Mouse (Mus musculus) CD4-positive naive resting alpha-beta T cell, adult 57 days (primary cell): Measurements from ENCODE around the gene Sit1. TPM values are rescaled to one million over a fixed set of nuclear protein-coding genes. Genes with fewer than 3 reads are reported as not detected.

Experiments
- total RNA-seq: library from RNA; stranded (reverse); gene quantifications from one replicate; pipeline ENCODE4 v1.2.4, GENCODE M21; 2023

Sit1 gene
- 77.8 TPM for total RNA-seq

DNA sequence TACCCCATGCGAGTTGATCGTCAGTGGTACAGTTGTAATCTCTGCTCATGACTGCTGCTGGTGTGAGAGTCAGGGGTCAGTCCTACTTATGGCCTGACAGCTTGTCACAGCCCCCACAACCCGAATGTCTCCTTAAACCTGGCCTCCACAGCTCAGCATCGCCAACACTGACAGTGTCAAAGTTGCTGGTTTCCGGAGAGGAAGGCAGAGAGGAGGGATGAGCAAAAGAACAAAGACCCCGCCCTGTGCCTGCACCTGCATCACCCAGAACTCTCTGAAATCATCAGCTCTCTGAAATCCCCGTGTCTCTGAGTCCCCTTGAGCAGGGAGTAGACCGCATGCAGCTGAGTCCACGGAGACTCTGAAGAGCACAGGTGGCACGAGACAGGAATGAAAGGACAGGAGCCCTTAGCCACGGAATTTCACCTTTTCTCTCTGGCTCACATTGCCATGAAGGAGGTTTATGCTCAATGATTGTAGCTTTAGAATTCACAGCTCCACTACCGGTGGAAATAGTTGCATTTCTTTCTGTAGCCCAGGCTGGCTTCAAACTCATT is at the start of gene Sit1:
Gene Sit1, minus strand, starts transcription at position 200 of the 557 bp plus-strand sequence.

GRCm38 (mm10) chr4:43506536-43507185 is 23.1 kb upstream of the Sit1 start, which contains the start of gene Car9:
Gene Car9 (plus strand): TSS chr4:43506966.

GRCm38 (mm10) chr4:43499407-43500333 is 16.1 kb upstream of the Sit1 start, which contains the start of gene Arhgef39:
Gene Arhgef39 (minus strand): TSS chr4:43499695.

GRCm38 (mm10) chr4:43492821-43493185 is 9.3 kb upstream of the Sit1 start, which contains the start of gene Ccdc107:
Gene Ccdc107 (plus strand): TSS chr4:43492900.

DNA sequence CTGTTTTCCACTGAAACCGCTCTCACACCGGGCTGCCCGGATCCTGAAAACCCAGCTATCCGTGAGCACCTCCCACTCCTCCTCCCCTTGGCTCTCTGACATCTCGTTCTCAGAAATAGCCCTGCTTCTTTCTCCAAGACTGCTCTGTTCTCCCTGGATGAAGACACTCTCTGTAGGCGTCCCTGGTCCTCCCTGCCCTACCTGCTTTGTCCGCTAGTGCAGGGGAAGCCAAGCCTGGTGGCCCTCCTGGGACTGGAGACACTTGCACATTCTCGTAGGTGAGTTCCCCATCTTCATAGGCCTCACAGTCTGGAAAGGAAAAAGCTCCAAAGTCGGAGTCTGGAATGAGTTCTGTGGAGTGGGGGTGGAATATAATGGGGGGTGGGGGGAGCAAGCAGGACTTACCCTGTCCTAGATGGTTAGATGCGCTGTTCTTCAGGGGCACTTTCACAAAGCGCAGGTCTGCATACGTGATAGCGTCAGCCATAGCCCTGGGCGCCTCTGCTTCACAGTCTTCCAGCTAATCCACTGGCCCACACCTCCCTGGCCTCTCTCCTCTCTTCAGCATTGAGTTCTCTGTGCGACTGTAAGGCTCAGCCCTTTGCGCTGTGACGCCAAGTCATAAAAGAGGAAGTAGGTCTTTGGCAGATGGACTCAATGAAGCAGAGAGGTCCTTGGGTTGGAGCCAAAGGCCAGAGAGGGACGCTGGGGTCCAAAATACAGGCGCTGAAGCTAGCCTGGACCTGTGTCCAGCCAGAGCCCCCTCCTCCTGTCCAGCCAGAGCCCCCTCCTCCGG is 29.3 kb downstream of the Sit1 start, which contains the start of gene Cd72:
Gene Cd72, minus strand, starts transcription at position 588 of the 796 bp plus-strand sequence.

DNA sequence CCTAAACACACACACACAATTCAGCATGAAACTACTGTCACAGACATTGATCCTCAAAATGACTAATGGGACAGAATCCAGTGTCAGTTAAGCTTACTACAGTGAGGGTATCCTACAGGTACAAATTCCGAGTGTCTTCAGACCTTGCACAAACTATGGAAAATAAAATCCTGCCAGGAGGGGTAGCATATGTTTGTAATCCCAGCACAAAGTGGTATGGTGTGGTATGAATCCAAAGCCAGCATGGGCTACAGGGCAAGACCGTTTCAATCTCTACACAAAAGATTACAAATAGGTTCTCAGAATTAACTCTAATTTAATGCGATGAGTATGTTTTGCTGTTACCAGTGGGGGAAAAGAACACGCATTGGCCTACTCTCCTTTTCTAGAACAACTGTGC is 41.9 kb downstream of the Sit1 start, which contains the start of gene Tesk1:
Gene Tesk1, plus strand, starts transcription at position 301 of the 400 bp plus-strand sequence.

Other genes with a start within 250 kb of the Sit1 start
- gene Atp8b5, start 216.6 kb downstream of the Sit1 start, total RNA-seq, result not detected
- gene Rusc2, start 101.8 kb downstream of the Sit1 start, total RNA-seq, result 0.38 TPM
- gene Fam166b, start 54.6 kb downstream of the Sit1 start, total RNA-seq, result not detected
- 49.4 TPM for gene Tesk1, start 41.8 kb downstream of the Sit1 start, total RNA-seq
- gene Cd72, start 29.1 kb downstream of the Sit1 start, total RNA-seq, result 32.7 TPM
- gene Ccdc107, start 9.2 kb upstream of the Sit1 start, total RNA-seq, result 35.4 TPM
- gene Arhgef39, start 16.0 kb upstream of the Sit1 start, total RNA-seq, result 3.8 TPM
- not detected for gene Car9, start 23.2 kb upstream of the Sit1 start, total RNA-seq
- 1.3 TPM for gene Tpm2, start 40.0 kb upstream of the Sit1 start, total RNA-seq
- 72.7 TPM for gene Creb3, start 78.6 kb upstream of the Sit1 start, total RNA-seq
- gene Tln1, start 79.0 kb upstream of the Sit1 start, total RNA-seq, result 291 TPM
- 56.6 TPM for gene Rgp1, start 95.0 kb upstream of the Sit1 start, total RNA-seq
- gene Gba2, start 95.1 kb upstream of the Sit1 start, total RNA-seq, result 37.6 TPM
- gene Msmp, start 100.8 kb upstream of the Sit1 start, total RNA-seq, result not detected
- gene Npr2, start 148.2 kb upstream of the Sit1 start, total RNA-seq, result not detected
- gene Spag8, start 169.9 kb upstream of the Sit1 start, total RNA-seq, result not detected
- gene Hint2, start 172.7 kb upstream of the Sit1 start, total RNA-seq, result 19.1 TPM
- 4.1 TPM for gene Tmem8b, start 185.2 kb upstream of the Sit1 start, total RNA-seq
- not detected for gene Fam221b, start 185.4 kb upstream of the Sit1 start, total RNA-seq
- gene Olfr70, start 217.1 kb upstream of the Sit1 start, total RNA-seq, result not detected
- not detected for gene Olfr71, start 226.5 kb upstream of the Sit1 start, total RNA-seq
- not detected for gene Hrct1, start 243.5 kb upstream of the Sit1 start, total RNA-seq
- not detected for gene Spaar, start 246.3 kb upstream of the Sit1 start, total RNA-seq